Mouse (Mus musculus): Measurements from ENCODE around the gene Atxn7.

Atxn7 gene

GRCm38 (mm10) chr14:14064486-14065141 is 103.4 kb downstream of the Atxn7 start:
- DNase-seq (ENCODE audit: low read depth): peak; percentile 32

DNA sequence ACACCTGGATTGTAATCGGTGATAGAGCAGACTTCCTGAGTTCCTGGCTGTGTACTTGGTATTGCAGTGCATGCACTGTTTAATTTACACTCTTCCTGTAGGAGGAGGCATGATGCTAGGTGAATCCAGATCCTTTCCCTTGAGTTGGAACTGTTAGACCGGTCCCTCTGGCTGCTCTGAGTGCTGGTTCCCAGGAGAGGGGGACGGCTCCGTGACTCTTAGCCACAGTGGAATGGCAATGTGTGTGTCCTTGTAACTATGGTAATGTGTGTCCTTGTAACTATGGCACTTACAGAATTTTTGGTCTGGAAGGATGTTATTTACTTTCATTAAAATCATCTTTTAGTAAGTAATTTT is 103.9 kb downstream of the Atxn7 start:
- peak; percentile 28 for DNase-seq (ENCODE audit: low read depth)

GRCm38 (mm10) chr14:14066241-14066640 is 105.0 kb downstream of the Atxn7 start:
- DNase-seq (ENCODE audit: low read depth): no peak

DNA sequence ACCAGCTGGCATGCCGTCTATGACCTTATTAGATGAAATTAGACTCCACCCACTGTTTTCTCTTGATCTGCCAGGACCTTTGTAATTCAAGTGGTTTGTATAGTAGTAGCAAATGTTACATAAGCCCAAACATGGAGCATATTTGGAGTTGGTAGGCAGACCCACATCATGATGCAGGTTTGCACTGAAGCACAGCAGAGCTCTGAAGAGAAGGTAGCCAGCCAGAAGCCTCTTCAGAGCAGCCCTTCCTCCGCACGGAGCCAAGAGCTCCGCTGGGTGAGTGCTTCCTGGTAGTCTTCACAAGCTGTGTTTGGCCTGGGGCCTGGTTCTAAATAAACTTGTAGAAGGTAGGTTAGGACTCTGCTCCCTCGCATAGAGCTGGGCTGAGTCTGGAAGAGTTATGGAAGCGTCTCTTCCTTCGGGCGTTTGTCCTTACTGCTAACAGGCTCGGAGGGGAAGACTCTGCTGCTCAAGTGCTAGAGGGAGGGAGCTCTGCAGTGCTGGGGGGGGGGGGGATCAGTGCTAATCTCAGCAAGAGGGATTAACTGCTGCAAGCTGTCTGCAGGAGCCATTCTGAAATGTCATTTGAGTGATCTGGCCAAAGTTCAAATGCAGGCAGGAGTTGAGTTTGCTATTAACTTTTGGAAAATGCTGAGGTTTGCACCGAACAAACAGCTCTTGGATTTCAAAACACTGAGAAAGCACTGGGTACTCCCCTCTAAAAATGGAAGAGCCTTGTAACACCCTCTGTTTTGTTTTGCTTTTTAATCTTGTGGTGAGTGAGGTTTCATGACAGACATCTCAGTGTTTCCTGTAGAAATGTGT is 106.6 kb downstream of the Atxn7 start:
- DNase-seq (ENCODE audit: low read depth): peak; percentile 87

- no peak for DNase-seq (ENCODE audit: low read depth)
Measured at GRCm38 (mm10) chr14:14068553-14068952, 107.3 kb downstream of the Atxn7 start.

GRCm38 (mm10) chr14:14070541-14071315 is 109.5 kb downstream of the Atxn7 start:
- no peak for DNase-seq (ENCODE audit: low read depth)

DNA sequence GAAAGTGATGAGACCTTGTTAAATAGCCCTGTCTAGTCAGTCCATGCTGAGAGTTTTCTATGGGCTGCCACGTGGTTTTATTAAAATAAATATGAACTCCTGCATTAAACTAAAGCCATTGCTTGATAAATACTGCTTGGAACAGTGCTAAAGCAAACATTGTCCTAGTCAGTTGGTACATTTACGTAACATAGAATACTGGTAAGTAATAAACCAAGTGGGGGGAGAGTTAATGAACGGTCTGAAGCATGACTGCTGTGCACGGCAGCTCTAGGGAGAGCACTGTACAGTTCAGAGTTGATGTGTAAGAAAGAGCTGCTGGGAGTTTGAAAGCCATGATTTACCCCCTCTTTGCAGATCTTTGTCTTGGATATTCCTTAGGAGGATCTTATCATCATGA is 110.2 kb downstream of the Atxn7 start:
- DNase-seq (ENCODE audit: low read depth): no peak

DNA sequence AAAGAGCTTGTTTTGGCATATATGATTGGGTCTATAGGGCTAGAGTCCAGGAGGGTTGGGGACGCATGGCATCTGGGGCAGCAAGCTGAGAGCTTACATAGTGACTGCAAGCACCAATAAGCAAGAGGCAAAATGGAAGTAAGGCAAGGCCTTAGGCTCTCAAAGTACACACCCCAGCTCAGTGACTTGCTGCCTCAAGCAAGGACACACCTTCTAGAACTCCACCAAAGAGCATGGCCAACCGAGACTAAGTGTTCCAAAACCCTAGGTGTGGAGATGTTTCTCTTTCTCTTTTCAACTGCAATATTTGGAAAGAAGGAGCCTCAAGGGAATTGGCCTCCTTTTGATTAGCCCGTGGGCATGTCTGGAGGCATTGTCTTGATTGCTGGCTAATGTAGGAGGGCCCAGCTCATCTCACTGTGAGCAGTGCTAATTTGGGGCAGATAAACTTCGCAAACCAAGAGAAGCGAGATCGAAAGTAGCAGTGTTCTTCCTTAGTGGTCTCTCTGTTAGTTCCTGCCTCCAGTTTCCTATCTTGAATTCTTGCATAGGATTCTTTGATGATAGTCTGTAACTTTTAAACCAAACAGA is 119.5 kb downstream of the Atxn7 start:
- no peak for DNase-seq (ENCODE audit: low read depth)

GRCm38 (mm10) chr14:14083811-14084210 is 122.6 kb downstream of the Atxn7 start:
- no peak for DNase-seq (ENCODE audit: low read depth)

DNA sequence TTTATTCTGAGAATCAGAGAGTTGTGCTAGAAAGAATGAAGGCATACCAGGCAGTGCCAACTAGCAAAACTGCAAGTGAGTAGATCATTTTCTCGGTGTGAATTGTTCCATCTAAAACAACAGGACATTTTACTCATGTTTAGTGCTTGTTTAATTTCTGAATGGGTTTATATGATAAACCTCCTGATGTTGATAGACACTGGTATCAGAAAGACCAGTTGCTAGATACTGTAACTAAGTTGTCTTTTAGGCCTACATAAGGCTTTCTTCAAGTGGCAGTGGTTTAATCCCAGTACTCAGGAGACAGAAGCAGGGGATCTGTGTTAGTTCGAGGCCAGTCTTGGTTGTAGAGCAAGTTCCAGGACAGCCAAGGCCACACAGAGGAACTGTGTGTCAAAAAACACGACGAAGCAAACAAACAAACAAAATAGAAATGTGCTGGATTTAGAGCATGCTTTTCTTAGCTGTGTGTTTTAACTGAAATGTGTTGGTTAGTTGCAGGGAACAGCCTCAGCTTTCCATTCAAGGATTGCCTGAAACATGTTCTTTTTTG is 125.5 kb downstream of the Atxn7 start:
- no peak for DNase-seq (ENCODE audit: low read depth)

DNA sequence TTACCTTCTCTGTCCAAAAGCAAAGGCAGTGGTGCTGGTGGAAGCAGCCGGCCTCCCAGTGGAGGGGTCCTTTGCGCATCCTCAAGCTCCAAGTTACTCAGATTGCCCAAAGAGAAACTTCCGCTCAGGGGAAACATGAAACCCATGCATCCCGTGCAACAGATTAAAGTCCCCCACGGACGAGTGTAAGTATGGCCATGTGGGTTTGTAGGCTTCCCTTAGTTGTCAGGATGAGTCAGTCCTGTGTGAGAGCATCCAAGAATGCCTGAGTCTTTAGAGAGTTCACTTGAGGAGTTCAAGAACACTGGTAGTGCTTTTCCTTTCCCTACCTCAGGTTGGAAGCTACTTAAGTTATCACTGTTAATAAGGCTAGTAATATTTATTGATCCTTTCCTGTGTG is 126.1 kb downstream of the Atxn7 start:
- no peak for DNase-seq (ENCODE audit: low read depth)

- peak; percentile 56 for DNase-seq (ENCODE audit: low read depth)
Measured at GRCm38 (mm10) chr14:14088016-14088791, 127.0 kb downstream of the Atxn7 start.

GRCm38 (mm10) chr14:14090571-14090970 is 129.3 kb downstream of the Atxn7 start:
- DNase-seq (ENCODE audit: low read depth): no peak

GRCm38 (mm10) chr14:14098330-14098980 is 137.2 kb downstream of the Atxn7 start:
- DNase-seq (ENCODE audit: low read depth): peak; percentile 95

DNA sequence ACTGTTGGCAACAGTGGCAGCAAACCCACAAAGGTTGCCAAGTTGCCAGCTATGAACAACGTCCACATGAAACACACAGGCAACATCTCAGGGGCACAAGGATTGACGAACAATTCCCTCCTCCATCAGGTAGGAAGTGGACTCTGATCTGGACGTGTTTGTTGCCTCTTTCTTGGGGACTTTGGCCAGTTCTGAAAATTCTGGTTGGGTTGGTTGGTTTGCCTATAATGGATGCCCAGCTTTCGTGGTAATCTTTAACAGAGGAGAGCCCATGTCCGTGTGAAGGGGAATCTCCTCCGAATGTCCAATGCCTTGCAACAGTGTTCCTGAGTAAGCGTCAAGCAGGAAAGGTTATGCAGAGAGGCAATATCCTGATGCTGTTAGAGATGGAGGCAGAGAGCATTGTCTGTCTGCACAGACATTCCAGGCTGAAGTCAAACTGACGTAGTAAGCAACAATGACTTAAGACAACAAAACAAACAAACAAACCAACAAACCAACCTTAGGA is 139.6 kb downstream of the Atxn7 start:
- no peak for DNase-seq (ENCODE audit: low read depth)

DNA sequence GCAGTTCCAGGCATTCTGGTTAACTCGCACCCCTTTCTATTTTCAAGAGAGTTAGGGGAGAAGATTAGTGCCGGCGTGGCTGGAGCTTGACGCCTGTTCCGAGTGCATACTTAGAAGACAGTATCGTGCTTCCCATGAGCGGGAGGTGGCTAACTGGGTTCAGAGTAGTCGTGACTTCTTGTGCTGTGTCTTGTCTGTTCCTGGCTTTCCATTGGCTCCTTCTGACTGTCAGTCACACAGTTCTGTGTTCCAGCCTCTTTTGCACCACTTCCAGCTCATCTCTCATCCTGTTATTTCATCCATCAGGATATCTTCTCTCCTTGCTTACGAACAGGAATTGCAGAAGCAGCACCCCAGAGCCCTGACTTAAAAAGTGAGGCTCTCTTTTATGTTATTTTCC is 140.1 kb downstream of the Atxn7 start:
- no peak for DNase-seq (ENCODE audit: low read depth)

GRCm38 (mm10) chr14:14104213-14104929 is 143.1 kb downstream of the Atxn7 start:
- DNase-seq (ENCODE audit: low read depth): no peak

- DNase-seq (ENCODE audit: low read depth): no peak
Measured at GRCm38 (mm10) chr14:14104930-14105318, 143.7 kb downstream of the Atxn7 start.

DNA sequence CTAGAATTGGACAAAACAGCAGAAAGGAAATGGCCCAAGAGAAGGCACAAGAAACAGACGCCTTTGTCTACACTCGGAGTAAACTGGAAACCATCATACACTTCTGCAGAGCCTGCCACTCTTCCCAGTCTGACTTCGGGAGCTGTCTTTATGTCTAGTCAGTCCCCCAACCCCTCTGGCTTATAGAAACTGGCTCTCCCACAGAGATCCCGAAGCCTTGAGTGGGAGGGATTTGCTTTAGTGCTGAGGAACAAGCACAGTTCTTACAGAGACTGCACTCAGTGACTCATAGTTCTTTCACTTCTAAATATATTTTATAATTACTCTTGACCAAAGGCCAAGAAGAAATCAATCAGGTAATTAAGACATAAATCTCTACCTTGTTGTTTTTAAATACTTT is 149.5 kb downstream of the Atxn7 start:
- DNase-seq (ENCODE audit: low read depth): no peak
